Mouse (Mus musculus) urinary bladder, postnatal 10 days (tissue): ENCODE data around the gene Snx18.

Experiments used
- DNase-seq: peaks from one replicate; pipeline ENCODE4 v3.0.0; 2022; ENCODE audit warnings: low spot score

Gene Snx18

DNA sequence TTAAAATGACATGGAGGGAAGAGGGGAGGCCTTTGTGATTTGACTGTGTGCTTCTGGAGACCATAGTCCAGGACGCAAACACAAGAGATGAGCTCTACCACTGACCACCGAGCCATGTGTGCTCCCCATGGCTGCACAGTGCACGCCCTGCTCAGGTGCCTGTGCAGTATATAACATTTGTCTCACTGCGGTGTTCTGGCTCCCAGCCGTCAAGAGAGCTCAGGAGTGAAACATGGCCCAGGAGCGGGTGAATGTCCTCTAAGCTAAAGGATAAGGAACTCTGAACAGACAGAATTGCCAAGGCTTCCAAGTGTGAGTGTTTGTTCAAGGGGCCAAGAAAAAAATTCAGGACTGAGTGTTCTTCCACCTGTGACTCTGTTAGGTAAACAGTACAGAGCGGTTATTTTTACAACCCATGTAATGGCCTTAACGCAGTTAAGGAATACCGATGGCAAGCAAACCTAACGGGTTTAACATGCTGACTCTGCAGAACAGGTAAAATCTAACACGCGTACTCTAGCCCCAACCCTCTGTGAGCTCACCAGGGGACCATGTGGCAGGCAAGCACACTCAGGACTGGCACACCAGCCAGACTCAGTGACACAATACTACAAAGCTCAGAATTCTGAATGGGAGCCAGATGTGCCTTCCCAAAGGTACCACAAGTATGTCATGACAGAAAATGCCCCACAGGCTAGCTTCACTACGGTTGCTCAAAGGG is 21.4 kb downstream of the Snx18 start:
- DNase-seq = no peak

DNA sequence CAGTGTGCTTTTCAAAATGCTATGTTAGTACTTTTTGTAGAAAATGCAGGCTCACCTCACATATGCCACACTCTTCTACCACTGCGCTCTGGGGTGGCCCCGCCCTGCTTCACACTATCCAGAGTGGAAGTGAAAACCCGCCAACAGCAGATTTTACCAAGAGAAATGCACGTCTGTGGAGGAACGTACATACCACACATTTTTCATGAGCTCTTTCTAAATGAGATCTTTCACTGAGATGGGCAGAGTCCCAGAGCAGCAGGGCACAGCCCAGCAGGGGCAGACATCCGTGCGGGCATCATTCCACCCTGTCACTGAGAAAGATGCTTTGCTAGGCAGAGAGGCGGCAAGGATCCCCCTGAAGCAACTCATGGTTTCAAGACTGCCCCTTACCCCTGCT is 22.4 kb downstream of the Snx18 start:
- no peak for DNase-seq

DNA sequence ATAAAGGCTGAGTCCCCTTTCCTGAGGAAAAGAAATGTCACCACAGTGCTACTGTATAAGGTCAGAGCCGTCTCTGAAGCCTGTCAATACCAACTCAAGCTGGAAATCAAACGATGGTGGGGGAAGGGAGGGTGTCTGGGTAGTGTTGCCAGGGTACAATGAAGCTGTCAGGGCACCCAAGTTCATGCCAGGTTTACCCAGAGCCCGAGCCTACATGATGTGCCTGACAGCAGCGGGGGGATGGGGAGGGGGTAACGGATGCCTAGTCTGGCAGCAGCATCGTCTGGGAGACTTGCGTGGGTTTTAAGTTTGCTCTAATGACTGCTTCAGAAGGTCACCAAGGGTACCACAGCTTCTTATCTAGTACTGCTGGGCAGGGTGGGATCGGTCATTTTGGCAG is 23.1 kb downstream of the Snx18 start:
- DNase-seq = no peak

DNA sequence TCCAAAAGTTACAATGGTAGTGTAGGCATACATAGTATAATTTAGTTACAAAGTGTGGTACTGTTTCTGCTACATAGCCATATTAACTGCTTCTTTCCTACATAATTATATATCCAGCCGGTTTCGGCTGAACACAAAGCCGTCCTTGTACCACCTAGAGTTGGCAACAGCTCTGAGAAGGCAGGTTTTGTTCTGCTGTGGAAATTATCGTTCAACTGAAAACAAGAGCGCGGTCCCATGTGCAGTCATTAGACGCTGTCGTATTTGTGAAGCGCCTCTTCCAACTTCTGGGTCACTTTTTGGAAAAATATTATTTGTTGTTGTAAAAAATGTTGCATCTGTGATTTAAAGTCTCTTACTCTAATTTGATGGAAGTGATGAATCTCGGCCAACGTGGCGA is 24.0 kb downstream of the Snx18 start:
- DNase-seq = no peak

DNA sequence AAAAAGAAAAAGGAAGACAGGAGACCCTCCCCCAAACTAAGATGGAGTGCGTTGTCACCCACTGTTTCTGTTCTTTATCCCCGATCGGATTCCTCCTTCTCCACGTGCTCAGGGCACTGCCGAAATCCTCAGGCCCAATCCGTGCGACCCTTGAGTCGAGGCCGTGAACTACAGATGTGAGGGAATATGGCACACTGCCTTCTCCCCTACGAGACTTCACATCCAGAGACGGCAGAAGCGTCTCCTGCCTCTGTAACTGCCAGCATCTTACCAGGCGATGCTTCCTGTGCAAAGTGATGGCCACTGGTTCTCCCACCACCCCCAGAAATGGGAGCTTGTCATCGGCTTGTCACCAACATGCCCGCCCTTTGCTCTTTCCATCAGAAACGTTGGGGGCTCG is 24.7 kb downstream of the Snx18 start:
- DNase-seq = no peak

DNA sequence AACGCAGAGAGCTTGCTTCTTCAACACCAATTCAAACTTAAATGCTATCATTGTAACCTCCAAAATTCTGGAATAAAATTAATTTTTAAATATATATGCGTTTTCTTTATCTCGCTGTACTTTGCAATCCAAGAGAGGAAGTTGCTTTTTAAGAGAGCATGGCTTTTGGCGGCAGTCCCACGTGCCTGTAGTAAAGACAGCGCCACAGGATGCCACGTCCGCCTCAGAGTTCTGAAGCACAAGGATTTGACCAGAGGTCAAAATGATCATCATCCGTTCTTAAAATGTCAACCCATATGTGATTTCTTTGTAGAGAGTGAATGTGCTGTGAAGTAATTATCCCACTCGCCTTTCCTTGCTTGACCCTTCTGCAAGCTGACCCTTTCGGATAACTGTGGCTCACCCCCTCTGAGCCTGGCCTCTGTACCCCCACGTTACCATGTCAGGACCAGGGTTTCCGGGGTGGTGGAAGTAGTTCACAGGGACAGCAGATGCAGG is 25.6 kb downstream of the Snx18 start:
- DNase-seq = no peak

DNA sequence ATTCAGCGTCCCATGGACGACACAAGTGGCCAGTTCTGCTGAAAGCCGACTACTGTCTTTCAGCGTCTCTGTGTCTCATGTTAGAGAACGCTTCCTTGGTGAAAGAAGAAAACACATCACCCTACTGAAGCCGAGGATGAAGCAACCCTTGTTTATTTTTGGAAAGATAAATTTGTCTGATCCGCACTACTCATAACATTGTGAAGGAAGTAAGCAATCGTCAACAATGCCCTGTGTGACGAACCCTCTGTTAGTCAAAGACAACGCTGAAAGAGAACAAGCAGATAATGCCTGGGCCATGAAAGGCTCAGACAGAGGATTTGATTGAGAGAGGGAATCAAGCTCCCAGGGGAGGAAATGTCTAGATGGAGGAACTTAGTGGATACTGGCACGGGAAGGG is 27.0 kb downstream of the Snx18 start:
- no peak for DNase-seq

DNA sequence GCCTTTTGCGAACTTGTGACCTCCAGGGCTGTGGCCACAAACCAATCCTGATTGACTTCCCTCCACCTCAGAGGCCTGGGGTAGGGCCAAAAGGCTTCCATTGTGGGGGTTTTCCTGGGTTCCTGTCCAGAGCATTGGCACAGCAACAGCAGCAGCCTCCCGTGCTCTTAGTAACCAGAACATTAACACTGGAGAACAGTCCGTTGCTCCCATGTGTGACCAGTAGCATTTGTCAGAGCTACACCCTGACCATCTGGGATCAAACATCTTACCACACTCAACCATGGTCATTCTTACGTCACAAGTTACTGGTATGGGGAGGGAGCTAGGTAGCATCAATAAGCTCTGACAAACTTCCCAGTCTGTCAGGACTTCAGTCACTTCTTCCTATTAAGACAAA is 28.1 kb downstream of the Snx18 start:
- DNase-seq = no peak

DNA sequence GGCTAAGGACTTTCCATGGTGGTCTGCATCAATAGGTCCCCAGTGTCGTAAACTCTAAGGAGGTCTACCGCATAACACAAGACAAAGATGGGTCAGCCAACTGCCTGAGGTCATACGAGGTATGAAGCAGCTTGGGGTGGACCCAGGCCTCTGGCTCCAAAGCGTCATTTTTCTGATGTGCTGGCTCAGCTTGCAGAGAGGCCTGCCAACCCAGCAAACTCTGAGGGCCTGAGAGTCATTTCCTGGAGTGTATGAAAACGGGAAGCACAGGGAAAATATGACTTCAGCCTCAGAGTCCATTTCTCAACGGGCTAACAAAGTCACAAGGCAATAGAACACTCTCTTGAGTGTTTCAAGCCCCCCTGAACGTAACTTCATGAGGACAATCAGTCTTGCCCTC is 28.9 kb downstream of the Snx18 start:
- no peak for DNase-seq

DNA sequence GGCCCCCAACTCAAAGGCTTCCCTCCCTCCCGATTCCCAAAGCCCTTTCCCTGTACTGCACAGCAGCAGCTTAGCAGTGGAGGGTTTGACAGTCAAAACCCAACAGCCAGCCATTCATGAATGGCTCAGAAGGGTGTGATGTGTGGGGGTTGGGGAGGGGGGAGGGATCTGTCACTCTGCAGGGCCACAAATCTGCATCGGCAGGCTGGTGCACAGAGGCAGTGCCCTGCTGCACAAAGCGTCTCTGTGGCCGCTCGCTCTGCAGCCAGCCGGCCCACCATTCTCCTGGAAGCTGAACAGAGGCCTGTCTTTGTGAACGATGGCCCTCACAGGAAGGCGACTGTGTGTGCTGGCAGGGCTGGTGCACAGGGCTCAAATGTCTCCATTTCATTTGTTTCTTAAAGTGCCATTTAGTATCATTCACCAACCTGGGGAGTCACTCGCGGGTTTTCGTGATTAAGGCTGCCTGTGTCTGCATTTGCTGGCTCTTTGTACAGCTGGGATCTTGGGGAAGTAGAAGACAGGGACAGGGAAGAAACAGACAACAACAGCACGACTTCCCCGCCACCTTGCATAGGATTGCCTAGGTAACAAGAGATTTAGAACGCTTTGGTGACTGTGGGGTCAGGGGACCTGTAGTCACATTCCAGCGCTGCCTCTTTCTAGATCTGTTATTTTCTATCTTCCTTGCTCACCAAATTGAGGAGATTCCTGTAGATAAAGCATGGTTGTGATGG is 31.0 kb downstream of the Snx18 start:
- DNase-seq = no peak

DNA sequence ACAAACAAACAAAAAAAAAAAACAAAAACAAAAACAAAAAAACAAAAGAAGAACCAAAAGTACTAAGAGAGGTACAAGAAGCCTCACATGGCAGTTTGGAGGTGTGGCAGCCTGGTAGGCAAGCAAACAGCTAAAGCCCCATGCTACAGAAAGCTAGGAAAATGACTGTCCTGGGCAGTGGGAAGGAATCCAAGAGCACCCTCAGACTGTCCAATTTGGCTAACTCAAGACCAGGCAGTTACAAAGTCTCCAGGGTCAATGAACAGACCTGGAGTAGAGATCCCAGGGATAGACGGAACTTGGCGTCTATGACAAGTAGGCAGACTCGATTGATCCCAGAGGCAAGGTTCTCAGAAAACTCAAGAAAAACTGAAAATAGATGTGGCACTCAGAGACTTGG is 32.8 kb downstream of the Snx18 start:
- no peak for DNase-seq

DNA sequence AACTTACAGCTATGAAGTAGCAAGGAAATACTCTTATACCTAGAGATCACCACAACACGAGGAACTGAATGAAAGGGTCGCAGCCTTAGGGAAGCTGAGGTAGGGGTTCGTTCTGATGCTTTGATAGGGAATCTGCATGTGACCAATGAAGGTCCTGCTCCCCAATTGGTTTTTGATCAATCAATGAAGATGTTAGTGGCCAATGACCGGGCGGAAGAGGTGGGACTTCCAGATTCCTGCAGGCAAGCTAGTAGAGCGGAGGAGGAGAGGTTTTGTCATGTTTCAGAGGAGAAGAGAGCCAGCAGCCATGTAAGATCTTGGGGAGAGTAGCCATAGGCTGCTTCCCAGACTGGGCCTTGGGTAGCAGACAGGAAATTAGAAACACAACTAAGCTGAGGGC is 33.9 kb downstream of the Snx18 start:
- no peak for DNase-seq

DNA sequence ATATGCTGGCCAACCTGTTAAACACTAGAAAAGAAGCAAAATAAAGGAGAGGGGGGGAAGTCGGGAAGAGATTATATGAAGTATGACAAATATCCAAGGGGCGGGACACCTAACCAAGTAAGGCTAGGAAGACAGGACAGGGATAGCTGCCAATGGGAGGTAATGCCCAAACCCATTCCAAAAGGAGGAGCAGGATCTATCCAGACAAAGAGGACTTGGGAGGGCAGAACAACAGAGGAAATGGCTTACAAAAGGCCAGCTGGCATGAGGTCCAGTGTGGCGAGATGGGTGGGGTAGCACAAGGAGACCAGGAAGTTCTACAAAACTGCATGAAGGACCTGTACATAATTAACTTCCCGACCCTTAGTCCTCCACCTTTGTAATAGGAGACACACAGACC is 34.8 kb downstream of the Snx18 start:
- DNase-seq = no peak

DNA sequence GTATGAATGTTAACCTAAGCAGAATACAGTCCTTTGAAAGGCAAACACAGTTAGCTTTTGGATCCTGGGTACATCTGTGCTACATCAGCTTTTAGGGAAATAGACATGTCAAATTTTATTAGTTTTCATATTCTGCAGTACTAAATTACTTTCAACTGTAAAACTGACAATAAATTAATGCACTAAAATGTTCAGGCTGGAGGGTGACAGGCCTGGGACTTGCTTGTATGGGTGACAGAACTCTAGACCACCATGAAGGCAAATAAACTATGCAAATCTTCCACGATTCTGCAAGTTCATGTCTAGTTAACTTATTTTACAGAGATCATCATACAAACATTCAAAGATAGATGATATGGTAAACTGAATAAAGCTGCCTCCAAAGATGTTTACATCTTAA is 36.3 kb downstream of the Snx18 start:
- DNase-seq = no peak

DNA sequence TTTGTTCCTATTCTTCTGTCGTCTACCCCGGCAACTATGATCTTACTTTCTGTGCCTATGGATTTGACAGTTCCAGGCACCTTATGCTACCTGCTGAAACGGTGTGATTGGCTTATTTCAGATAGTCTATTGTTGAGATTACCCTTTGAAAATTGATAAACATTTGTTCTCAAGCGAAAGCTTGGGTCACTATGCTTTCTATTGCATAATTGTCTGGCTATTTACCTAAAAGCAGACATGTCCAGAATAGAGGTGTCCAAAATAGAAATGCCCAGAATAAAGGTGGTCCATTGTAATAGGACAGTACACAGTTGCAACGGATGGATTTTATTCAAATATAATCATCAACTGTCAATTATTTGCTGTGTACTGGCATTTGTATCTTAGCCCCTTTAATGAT is 36.9 kb downstream of the Snx18 start:
- DNase-seq = no peak

DNA sequence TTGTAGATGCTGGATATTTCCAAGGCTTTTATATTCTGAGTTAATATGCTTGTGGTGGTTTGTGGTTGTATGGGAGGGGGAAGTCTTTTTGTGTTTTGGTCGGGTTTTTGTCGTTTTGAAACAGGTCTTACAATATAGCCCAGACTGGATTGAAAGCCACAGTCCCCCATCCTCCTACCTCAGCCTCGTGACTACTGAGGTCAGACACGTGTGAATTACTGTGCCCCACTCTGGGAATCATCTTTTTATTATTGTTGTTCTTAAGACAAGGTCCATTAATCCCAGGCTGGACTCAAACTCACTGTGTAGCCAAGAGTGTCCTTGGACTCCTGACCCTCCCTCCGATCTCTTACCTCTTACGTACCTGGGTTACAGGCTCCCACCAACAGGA is 38.0 kb downstream of the Snx18 start:
- DNase-seq = no peak

DNA sequence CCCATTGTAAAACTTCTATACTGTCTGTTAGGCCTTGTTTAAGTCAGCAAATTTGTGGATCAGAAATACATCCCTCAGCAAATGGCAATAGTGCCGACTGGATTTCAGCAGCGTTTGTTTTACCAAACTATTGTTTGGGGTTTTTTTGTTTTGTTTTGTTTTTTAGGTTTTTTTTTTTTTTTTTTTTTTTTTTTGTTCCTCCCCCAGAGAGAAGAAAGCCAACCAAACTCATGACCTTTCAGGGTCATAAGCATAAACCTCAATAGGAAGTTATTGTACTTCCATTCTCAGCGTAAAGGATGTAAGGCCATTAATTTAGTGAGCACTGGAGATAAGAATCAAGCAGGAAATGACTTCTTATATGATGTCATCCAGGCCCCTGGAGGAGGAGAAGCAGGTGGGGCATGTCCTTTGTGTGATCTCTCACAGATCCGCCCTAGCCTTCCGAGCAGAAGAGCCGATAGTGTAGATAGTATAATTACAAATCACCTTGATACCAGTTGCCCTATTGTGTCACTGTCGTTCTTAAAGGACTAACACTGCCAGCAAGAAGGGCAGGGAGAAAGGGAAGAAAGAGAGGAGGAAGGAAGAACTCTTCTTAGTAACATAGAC is 38.5 kb downstream of the Snx18 start:
- no peak for DNase-seq

DNA sequence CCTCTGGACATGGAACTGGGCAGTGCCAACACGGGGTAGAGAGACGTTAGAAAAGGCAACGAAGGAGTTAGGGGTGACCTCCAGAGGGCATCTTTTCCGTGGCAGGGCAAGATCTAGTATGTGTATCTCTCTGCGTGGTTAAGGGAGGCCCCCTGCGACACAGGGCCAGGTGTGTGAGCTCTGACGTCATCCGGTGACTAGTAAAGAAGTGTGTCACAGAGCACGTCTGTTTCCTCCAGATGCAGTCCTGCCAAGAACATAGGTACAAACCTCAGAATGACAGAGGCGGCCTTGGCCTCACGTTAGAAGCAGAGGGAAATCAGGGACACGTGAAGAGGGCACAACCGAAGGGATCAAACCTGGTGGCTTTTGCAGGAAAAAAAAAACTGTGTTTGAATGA is 44.1 kb downstream of the Snx18 start:
- no peak for DNase-seq

DNA sequence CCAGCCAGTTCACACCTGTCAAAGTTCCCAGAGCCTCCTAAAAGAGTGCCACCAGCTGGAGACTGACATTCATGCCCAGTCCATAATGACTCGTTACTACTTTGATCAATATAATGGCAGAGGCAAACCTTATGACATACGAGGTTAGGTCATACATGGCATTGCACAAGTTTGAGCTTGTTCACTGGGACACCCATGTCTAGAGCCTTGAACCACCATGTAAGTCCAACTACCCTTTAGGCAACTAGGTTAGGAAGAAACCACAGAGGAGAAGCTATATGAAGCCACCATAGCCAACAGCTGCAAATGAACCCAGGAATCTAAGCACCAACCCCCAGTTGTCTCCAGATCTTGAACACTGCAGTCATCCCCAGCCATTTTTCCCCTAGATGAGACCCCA is 45.0 kb downstream of the Snx18 start:
- DNase-seq = no peak

DNA sequence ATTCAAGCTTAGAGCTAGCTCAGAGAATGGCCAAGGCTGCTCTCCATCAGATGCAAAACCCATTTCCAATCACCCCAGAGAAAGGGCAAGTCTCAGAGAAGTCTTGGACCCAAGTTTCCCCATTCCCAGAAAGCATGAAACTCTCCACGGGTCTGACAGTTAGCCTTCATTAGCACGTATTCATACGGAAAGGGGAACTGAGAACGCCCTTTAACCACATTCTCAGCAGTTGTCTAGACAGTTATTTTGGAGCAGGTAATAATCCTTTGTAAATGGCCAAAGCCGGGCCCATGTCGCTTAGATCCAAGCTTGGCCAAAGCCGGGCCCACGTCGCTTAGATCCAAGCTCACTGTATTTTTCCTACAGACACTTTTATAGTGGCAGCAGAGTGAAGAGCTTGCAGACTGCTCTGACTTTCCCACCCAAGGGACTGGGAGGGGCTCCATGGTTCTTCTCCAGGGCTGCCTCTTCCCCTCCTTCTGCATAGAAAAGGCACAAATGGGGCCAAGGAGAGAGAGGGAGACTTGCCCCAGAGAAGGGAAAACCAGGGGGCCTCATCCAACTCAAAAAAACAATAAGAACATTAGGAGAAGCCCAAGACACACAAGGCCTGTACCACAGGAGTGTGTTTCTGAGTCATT is 46.2 kb downstream of the Snx18 start:
- DNase-seq = no peak

DNA sequence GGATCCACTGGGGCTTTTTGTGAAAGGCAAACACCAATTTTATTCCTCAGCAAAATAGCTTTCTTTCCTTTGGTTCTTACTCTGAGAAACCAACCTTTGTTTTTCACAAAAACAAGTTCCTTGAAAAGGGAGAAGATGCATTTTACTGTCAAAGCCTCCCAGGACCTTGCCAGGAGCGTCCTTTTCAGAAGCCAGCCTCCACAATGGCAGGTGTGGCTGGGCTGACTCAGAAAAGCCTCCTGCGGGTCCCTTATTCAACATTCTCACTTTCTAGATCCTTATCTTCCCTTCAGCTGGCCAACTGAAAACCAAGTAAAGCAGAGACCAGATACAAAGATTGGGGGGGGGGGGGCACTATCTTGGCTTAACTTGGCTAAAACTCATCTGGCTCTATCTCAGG is 48.8 kb downstream of the Snx18 start:
- DNase-seq = no peak

DNA sequence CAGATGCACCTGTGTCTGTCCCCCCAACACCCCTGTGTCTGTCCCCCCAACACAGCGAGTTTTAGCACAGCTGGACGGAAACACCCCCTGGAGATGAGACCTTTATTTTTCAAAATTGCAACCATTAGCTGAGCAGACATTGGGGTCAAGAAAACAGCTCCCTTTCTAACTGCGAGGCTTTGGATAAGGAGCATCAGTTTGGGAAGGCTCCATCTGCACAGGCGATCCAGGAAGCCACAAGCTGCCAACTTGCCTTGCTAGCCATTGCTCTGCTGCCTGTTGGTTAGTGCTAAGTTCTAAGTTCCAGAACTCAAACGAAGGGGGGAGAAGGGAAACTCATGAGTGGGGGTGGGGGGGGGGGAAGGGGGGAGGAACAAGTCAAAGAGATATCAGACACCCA is 51.4 kb downstream of the Snx18 start:
- DNase-seq = no peak

DNA sequence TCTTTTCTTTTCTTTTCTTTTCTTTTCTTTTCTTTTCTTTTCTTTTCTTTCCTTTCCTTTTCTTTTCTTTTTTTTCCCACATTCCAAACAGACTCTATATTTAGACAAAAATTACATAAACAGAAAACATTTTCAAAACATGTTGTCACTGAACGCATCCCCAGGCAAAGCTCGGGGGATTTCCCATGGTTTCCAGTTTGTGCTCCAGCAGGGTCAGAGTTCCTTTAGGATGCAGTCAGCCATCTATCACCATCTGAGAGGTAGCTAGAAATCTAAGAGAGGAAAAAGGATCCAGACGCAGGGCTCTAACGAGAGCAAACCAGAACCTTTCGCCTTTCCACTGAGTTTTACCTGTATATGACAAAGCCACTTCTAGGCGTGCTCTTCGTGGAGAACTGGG is 52.0 kb downstream of the Snx18 start:
- DNase-seq = no peak
